Mouse (Mus musculus) right cerebral cortex, postnatal 14 days (tissue): ENCODE data around the gene Glce.

Source experiments
- DNase-seq: peaks from one replicate; pipeline ENCODE4 v3.0.0; 2022

The Glce gene

GRCm38 (mm10) chr9:62121551-62122447 lies 656 bp downstream of the Glce start:
- DNase-seq, result peak; percentile 46

GRCm38 (mm10) chr9:62118754-62119153 lies 3.7 kb downstream of the Glce start:
- no peak for DNase-seq

GRCm38 (mm10) chr9:62115826-62116225 lies 6.6 kb downstream of the Glce start:
- DNase-seq, result no peak

- DNase-seq, result no peak
Observed at GRCm38 (mm10) chr9:62096603-62097002, 25.9 kb downstream of the Glce start.

GRCm38 (mm10) chr9:62091604-62092003 lies 30.9 kb downstream of the Glce start:
- DNase-seq, result no peak

GRCm38 (mm10) chr9:62085548-62085947 lies 36.9 kb downstream of the Glce start:
- no peak for DNase-seq

GRCm38 (mm10) chr9:62084896-62085295 lies 37.6 kb downstream of the Glce start:
- no peak for DNase-seq

- no peak for DNase-seq
Observed at GRCm38 (mm10) chr9:62082986-62083385, 39.5 kb downstream of the Glce start.

GRCm38 (mm10) chr9:62081542-62081941 lies 40.9 kb downstream of the Glce start:
- DNase-seq, result no peak

- no peak for DNase-seq
Observed at GRCm38 (mm10) chr9:62080028-62080760, 42.3 kb downstream of the Glce start.

- no peak for DNase-seq
Observed at GRCm38 (mm10) chr9:62062234-62062633, 60.2 kb downstream of the Glce start.

- no peak for DNase-seq
Observed at GRCm38 (mm10) chr9:62060431-62060830, 62.0 kb downstream of the Glce start.

GRCm38 (mm10) chr9:62059941-62060340 lies 62.5 kb downstream of the Glce start:
- no peak for DNase-seq

GRCm38 (mm10) chr9:62057881-62058506 lies 64.5 kb downstream of the Glce start:
- no peak for DNase-seq

GRCm38 (mm10) chr9:62056206-62056605 lies 66.2 kb downstream of the Glce start:
- no peak for DNase-seq

GRCm38 (mm10) chr9:62050801-62051200 lies 71.7 kb downstream of the Glce start:
- peak; percentile 52 for DNase-seq

- DNase-seq, result no peak
Observed at GRCm38 (mm10) chr9:62049166-62049565, 73.3 kb downstream of the Glce start.

- DNase-seq, result no peak
Observed at GRCm38 (mm10) chr9:62042167-62042566, 80.3 kb downstream of the Glce start.

GRCm38 (mm10) chr9:62040008-62040608 lies 82.3 kb downstream of the Glce start:
- DNase-seq, result peak; percentile 94

- no peak for DNase-seq
Observed at GRCm38 (mm10) chr9:62035806-62036205, 86.6 kb downstream of the Glce start.

GRCm38 (mm10) chr9:62032206-62032605 lies 90.2 kb downstream of the Glce start:
- no peak for DNase-seq

- no peak for DNase-seq
Observed at GRCm38 (mm10) chr9:62028072-62028471, 94.4 kb downstream of the Glce start.

GRCm38 (mm10) chr9:62026600-62026999 lies 95.9 kb downstream of the Glce start, which contains the start of gene Paqr5:
TSS of gene Paqr5 (minus strand) at chr9:62026856.
- DNase-seq, result no peak
